Mouse (Mus musculus) small intestine, adult 2 months (tissue): ENCODE results near the gene Cym. TPM values are rescaled to one million over a fixed set of nuclear protein-coding genes. Genes with fewer than 3 reads are reported as not detected.

ENCODE experiments used
- H3K27ac ChIP-seq: fragments of 200-500 bp; 2 replicates; pipeline ENCODE4 v1.5.1; 2012; ENCODE audit warnings: low read depth, low read length, control low read depth, inconsistent platforms; ENCODE audit not compliant: insufficient read depth
- H3K27me3 ChIP-seq: fragments of 200-500 bp; 2 replicates; pipeline ENCODE4 v1.6.1; 2012; ENCODE audit warnings: mild to moderate bottlenecking, moderate library complexity, low read length, inconsistent platforms; ENCODE audit not compliant: control insufficient read depth, insufficient read depth
- H3K36me3 ChIP-seq: fragments of 200-500 bp; 2 replicates; pipeline ENCODE4 v1.6.1; 2012; ENCODE audit warnings: mild to moderate bottlenecking, low read length, control low read depth, inconsistent platforms; ENCODE audit not compliant: control insufficient read depth, insufficient read depth
- H3K4me1 ChIP-seq: fragments of 200-500 bp; 2 replicates; pipeline ENCODE4 v1.6.1; 2012; ENCODE audit warnings: low read length, inconsistent platforms, mixed read lengths; ENCODE audit not compliant: control insufficient read depth, insufficient read depth, insufficient read length
- H3K4me3 ChIP-seq: fragments of 200-500 bp; 2 replicates; pipeline ENCODE4 v1.5.1; 2012; ENCODE audit warnings: low read depth, mild to moderate bottlenecking, control low read depth, inconsistent platforms, low read length, moderate library complexity
- CTCF ChIP-seq: fragments of 200-500 bp; IDR thresholded peaks from 2 replicates; pipeline ENCODE4 v1.5.1; 2012; ENCODE audit warnings: low read depth, mild to moderate bottlenecking, control low read depth, inconsistent platforms, low read length, moderate library complexity, mixed read lengths; ENCODE audit not compliant: insufficient replicate concordance, insufficient read length; ENCODE audit errors: extremely low read depth
- POLR2A ChIP-seq: fragments of 200-500 bp; IDR thresholded peaks from 2 replicates; pipeline ENCODE4 v1.6.1; 2012; ENCODE audit warnings: low read depth, mild to moderate bottlenecking, control low read depth, inconsistent platforms, low read length, moderate library complexity
- WGBS: fragments of 180-500 bp; shearing (Covaris S2); methylation state at CpG from one replicate; pipeline ENCODE4 v1.1.7; 2018; 5-methylcytosine and 5-hydroxymethylcytosine counted together
- polyA plus RNA-seq: library from polyadenylated mRNA; depleted of rRNA; stranded (reverse); fragments of >200 nt; gene quantifications from 2 replicates; pipeline ENCODE4 v1.2.3, GENCODE M21; 2012

The Cym gene
- polyA plus RNA-seq, 1 experiment, result 6.5 TPM

DNA sequence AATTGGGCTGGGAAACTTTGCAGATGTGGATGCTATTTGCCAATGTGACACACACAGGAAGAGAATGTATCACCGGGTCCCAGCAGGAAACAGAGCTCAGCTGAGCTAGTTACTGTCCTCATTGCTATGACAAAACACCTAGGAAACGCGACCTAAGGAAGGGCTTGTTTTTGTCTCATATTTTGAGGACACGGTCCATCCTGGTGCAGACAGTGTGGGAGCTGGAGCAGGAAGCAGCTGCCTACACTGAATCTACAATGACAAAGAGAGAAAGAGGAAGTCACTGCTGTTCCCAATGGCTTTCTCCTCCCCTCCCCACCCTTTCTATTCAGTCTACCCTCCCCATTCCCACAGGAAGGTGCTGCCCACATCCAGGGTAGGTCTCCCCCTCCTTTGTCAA is 30.5 kb upstream of the Cym start:
- TF ChIP-seq CTCF (no peak), POLR2A (no peak)

DNA sequence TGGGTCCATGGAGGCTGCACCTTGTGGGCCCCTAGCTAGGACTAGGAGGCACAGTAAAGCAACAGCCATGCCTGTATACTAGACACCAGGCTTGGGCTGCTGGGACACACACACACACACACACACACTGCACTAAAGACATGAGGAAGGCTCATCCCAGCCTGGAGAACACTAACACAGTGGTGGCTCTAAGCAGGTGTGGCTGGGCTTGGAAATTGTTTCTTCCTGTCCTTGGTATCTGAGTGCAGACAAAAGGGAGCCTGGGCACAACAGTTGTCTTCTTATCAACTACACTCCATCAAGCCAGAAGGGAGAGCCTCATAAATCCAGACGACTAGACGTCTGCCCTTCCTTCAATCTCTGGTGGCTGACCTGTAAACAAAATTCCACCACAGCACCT is 28.8 kb upstream of the Cym start:
- WGBS, result 21% methylated on average over 2 of the region's 2 CpGs
- peaks cover 3% of the 10 kb centered on the region; the same call in 1 of the 2 replicates for H3K4me1 ChIP-seq
- H3K4me3 ChIP-seq, result no peak overlapping the region
- TF ChIP-seq POLR2A, result no peak
- no peak for TF ChIP-seq CTCF
- H3K27me3 ChIP-seq, result 0 out of 2 replicates have a peak, but pooled peaks cover 3% of the 10 kb centered on the region
- no peak overlapping the region for H3K27ac ChIP-seq
- no peaks in the 10 kb centered on the region for H3K36me3 ChIP-seq

More for the DNA sequence above, 30.5 kb upstream of the Cym start:
- Histone ChIP-seq H3K4me1 (peaks cover 3% of the 10 kb centered on the region; the same call in 1 of the 2 replicates), H3K36me3 (no peaks in the 10 kb centered on the region), H3K4me3 (no peak overlapping the region), H3K27me3 (0 out of 2 replicates have a peak, but pooled peaks cover 3% of the 10 kb centered on the region), H3K27ac (no peak overlapping the region)
- 64% methylated on average over 4 of the region's 4 CpGs for whole genome bisulfite sequencing

DNA sequence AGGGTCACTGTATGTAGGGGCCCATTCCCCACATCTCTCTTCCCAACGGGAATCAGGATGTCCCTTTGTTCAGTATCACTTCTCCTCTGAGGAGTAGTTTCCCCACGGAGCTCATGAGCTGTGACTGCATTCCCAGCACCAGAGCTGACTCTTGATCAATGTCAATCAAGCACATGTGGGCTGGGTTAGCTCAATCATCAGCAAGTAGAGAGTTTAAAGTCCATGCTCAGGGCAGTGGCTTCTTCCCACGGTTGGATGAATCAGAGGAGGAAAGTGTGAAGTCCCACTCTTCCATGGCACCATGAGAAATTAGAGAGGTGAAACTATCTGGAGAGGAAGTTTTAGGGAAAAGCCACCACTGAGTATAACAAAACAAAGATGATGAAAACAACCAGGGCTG is 27.5 kb upstream of the Cym start:
- TF ChIP-seq POLR2A (no peak), CTCF (no peak)
- Histone ChIP-seq H3K27ac (no peak overlapping the region), H3K36me3 (no peaks in the 10 kb centered on the region), H3K4me3 (no peak overlapping the region), H3K4me1 (peaks cover 3% of the 10 kb centered on the region; the same call in 1 of the 2 replicates), H3K27me3 (no peaks in the 10 kb centered on the region)
- 24% methylated on average over 3 of the region's 3 CpGs for WGBS

DNA sequence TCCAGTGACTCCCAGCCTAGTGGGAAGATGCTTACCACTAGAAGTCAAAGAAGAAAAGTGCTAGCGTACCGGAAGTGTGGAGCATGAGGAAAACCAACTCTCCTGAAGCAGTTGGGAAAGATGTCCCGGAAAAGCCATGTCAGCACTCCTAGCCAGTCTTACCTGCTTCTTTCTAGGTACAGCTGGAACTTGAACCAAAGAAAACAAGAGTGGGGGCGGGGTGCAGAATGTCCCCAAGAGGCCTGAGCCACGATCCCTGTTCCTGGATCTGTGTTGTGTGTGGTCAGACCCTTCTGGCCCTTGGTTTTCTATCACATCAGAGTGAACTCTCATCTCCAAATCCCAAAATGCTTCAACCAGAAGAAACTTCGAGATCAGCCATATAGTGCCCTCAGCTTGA is 25.3 kb upstream of the Cym start:
- 81% methylated on average over 6 of the region's 6 CpGs for whole genome bisulfite sequencing
- peaks cover 3% of the 10 kb centered on the region; the same call in 1 of the 2 replicates for H3K4me1 ChIP-seq
- no peaks in the 10 kb centered on the region for H3K27me3 ChIP-seq
- H3K27ac ChIP-seq, result no peak overlapping the region
- no peak overlapping the region for H3K4me3 ChIP-seq
- no peak for TF ChIP-seq CTCF
- no peak for TF ChIP-seq POLR2A
- no peaks in the 10 kb centered on the region for H3K36me3 ChIP-seq

DNA sequence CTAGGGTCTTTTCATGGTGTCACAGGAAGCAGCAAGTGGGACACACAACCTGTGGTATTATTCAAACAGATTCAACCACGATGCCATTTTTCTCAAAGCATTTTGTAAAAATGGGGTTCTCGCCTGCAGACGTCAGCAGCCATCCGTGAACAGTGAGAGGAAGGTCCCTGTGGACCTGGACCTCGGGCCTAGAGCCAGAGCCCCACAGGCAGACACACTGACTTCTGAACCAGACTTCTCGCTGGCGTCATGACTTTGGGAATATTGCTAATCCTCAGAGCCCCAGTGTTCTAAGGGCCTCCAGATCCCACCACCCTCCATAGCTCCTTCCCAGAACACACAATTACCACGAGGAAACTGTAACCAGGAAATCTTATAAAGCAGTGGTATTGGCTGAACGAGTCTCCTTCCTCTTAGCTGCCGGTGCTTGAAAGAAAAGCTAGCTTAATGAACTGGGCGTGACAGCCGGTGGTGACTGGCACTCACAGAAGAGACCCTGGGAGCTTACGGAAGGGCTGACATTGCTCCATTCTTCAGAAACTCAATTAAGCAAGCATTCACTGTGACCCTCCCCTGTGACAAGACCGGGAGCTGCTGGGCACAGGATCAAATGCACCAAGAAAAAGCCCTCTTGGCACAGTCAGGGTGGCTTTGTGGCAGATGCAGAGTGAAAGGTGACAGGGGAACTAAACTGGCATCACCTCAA is 20.0 kb upstream of the Cym start:
- TF ChIP-seq CTCF (no peak), POLR2A (no peak)
- 28% methylated on average over 14 of the region's 14 CpGs for WGBS
- no peak overlapping the region for H3K27ac ChIP-seq
- no peaks in the 10 kb centered on the region for H3K27me3 ChIP-seq
- H3K4me1 ChIP-seq, result no peaks in the 10 kb centered on the region; the same call in 1 of the 2 replicates
- no peaks in the 10 kb centered on the region for H3K36me3 ChIP-seq
- H3K4me3 ChIP-seq, result no peak overlapping the region

DNA sequence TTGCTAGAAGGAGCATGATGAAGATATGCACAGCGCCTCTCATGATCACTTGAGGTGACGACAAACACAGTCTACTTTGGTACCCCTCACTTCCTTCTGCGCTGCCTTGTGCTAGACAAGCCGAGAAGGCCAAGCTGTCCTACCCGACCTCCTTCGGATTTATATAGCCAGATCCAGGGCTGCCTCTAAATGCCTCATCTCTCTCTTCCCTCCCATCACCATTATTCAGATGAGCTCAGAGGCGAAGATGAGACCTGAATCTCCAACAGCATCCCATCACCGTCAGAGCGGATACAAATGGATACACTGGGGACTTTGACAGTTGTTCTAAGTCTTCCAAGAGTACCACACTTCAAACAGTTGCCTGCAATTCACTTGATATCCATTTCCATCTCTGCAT is 18.1 kb upstream of the Cym start, which contains the start of gene Prok1:
Prok1 (minus strand) TSS at position 101 of the 400 bp plus-strand sequence.
- Histone ChIP-seq H3K36me3 (no peaks in the 10 kb centered on the region), H3K4me1 (no peaks in the 10 kb centered on the region; the same call in 1 of the 2 replicates), H3K27ac (no peak within 1 kb of the TSS), H3K27me3 (no peaks in the 10 kb centered on the region), H3K4me3 (no peak within 1 kb of the TSS)
- WGBS, result 92% methylated on average over 9 of the region's 9 CpGs
- TF ChIP-seq CTCF (no peak), POLR2A (no peak)

DNA sequence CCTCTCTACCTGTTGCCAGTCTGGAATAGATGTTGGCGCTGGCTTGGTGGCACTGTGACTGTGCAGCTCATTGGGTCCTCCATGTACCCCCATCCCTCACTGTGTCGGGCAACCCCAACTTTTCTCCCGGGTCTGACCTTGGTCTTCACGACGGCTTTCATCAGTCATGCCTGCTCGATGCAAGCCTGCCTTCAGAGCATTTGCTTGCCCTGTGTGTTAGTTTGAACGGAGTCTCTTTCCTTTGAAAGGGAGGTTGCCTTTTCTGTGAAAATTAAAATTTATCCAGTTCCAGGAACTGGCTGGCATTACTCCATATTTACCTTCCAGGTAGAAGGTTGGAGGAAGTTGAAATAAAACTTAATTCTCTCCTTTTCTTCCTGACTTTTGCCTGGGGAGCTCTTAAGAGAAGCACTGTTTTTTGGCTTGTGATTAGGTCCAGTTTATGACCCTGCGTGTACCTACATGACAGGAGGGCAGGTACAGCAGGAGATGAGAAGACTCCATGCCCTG is 17.0 kb upstream of the Cym start:
- WGBS, result 71% methylated on average over 8 of the region's 8 CpGs
- no peaks in the 10 kb centered on the region for H3K27me3 ChIP-seq
- TF ChIP-seq POLR2A (no peak), CTCF (no peak)
- H3K27ac ChIP-seq, result no peak overlapping the region
- no peaks in the 10 kb centered on the region; the same call in 1 of the 2 replicates for H3K4me1 ChIP-seq
- no peaks in the 10 kb centered on the region for H3K36me3 ChIP-seq
- no peak overlapping the region for H3K4me3 ChIP-seq
